Mouse (Mus musculus): ENCODE measurements around the gene Sorbs2.

The Sorbs2 gene

DNA sequence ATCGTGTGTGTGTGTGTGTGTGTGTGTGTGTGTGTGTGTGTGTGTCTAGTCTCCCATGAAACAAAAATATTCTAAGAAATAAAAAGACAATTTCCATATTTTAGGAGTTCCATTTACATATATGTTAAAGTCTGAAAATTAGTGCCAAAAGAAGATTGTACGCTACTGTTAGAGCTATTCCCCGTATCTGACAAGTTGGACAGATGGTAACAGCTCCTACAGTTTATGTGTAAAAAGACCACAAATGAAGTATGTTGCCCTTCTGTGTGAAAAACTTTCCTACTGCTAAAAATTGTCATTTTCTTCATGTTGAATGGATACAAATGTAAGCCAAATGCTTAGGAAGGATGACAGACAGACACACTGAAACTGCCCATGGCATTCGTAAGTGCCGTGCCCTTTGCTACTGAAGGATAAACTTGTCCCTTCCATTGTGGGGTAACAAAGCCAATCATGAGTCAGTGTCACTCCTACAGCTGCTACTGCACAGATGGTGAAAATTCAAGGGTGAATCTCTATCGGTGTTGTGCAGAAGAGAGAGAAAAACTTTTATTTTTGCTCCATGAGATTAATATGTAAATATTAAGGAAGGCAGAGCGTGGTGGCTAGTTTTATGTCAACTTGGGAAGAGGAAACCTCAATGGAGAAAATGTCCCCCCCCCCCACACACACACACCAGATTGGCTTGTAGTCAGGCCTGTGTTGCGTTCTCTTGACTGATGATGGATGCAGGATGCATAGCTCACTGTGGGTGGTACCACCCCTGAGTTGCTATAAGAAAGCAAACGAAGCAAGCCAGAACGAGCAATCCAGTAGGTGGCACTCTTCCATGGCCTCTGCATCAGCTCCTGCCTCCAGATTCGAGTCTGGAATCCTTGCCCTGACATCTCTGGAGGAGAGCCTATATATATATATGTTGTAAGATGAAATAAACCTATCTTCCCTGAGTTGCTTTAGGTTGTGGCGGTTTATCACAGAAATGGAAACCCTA, 244.2 kb downstream of the Sorbs2 start:
- DNase-seq (ENCODE audit: low read depth, low spot score): no peak

DNA sequence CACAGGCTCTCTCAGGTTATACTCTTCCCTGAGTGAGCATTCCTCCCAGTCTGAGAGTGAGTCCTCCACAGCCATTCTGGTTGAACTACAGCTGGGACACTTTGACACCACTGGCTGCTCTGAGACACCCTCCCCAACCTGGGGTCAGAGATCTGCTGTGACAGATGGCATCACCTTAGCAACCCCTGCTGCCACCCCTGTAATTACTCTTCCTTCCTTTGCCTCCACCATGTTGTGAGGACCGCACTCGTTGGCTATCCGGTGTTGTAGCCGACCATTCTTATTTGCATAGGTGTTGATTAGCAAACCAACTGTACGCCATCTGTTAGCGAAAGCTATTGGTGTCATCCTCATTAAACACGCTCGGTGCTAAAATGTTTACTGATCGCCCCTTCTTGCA, 247.9 kb downstream of the Sorbs2 start:
- peak; percentile 50 for DNase-seq (ENCODE audit: low read depth, low spot score)

DNA sequence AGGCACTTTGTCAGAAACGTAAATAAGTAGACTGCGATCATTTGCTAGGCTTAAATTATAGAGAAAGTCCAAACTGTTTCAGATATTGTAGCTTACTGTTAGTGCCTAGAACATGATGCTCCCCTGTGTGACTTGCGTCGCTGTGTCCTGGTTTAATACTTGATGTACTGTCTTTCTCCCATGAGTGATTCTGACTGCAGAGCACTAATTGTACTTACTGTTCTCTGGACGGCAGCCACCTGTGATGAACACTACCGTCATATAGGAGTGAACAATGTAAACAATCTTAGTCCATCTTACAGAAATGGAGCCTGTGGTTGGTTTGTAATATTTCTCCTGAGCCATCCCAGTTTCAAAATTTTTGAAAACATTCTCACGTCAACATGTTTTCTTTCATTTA, 248.4 kb downstream of the Sorbs2 start:
- DNase-seq (ENCODE audit: low read depth, low spot score): peak; percentile 31

DNA sequence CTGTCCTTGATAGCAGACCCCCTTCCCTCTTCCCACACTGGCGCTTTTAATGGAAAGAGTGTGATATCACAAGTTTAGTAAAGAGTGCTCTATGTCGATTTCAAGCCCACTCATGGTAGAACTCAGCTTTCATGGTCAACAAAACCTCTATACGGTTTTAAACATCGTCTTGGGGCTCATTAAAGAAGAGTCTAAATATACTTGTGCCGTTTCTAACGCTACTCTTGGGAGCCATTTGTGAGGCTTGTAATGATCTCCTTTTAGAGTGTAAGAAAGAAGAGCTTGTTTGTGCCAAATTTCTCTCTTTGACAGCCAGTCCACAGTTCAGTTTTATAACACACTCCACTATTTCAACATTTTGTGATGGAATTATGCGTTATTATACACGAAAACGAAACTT, 253.0 kb downstream of the Sorbs2 start:
- no peak for DNase-seq (ENCODE audit: low read depth, low spot score)

DNA sequence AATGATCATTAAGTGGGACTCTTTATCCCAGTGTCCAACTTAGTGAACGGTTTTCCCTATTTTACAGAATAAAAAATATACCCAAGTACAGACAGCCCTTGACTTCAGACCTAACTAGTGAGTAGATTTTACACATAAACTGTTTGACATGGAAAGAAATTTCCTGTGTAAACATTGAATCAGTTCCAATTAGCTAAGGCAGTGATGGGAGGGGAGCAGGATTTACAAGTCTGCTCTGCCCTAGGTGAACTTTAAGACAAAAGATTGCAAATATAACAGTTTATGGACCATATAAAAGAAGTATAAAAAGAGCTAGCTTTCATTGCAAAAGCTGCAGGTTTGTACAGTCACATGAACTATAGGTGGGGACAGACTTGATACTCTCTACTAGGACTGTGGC, 253.5 kb downstream of the Sorbs2 start:
- DNase-seq (ENCODE audit: low read depth, low spot score): no peak

DNA sequence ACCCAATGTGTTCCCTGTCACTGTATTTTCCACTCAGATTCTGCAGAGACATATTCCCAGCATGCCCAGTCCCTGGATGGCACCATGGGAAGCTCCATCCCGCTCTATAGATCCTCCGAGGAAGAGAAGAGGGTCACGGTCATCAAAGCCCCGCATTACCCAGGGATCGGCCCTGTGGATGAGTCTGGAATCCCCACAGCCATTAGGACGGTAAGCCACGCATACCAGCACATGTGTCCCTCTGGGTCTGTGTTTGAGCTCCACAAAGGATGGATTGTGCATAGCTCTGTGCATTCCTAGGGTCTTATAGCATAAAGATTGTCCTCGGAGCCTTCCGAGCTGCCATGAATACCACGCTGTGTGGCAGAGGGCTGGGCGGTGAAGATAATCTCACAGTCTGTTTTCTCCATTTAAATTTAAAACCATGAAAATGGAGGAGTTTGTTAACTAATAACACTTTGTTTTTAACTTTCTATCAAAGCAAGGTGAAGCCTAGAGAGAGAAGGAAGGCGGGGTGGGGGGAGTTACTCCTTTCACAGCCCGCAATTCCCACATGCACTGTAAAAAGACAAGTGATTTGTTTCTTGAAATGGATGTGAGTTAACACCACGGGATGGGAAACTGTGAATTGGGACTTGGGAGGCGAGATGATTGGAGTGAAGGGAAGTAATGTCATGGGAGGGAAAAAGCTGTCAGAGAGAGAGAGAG, 255.5 kb downstream of the Sorbs2 start:
- DNase-seq (ENCODE audit: low read depth, low spot score): no peak

DNA sequence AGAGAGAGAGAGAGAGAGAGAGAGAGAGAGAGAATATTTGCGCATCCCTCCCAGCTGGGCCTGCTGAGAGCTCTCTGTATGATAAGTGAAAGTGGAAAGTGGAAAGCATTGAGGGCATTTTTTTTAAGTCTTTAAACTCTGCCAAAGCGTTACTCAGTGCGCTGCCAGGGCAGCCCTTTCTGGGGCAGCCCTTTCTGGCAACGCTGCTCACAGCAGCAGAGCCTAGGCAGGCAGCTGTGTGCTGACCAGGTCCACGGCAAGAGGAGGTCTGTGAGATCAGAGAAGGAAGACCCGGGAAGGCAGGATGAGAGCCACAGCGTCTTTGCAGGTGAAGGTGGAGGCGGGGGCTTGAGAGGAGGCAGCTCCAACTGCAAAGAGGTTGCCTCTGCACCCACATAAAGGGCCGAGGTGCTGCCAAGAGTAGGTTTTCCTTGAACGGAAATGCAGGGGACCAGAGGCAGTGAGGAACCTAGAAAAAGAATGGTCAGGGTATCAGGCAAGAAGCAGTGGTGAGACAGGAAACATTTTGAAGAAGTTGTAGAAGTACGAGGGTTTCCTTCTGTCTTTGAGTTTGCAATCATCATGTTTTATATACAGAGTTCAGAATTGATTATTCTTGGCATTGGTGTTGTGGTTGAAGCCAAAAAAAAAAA, 256.2 kb downstream of the Sorbs2 start:
- DNase-seq (ENCODE audit: low read depth, low spot score): peak; percentile 52

DNA sequence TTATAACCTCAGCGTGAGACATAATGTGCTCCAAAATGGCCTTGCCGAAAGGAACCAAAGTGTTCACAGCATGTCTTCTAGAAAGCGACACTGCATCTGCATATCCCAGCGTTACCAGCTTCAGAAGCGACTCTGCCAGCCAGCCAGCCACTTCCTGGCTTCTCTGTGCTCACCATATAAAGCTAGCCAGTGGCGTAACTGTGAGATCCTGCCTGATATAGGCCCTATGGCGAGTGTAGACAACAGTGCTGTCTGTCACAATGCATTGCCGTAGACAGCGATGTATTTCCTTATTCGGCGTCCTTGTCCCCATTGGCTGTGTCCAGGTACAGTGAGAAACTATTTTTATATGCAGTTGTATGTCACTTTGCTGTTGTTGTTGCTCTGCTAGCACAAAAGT, 258.6 kb downstream of the Sorbs2 start:
- DNase-seq (ENCODE audit: low read depth, low spot score): peak; percentile 18

DNA sequence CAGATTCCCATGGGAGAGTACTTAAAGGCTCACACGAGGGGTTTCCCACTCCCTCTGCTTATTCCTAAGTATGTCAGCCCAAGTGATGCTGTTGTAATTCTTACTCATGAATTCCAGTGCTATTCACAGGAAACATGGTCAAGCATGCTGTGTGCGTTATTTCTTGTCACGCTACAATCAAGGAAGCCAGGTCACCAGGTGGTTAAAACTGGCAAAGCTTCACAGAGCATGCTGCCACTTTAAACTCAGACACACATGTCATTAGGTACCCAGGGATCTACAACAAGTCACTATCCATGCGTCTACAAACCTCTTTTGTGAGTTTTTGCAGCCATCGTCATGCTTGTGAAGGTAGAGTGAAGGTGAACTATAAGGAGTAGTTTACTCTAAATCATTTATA, 267.3 kb downstream of the Sorbs2 start:
- DNase-seq (ENCODE audit: low read depth, low spot score): no peak

DNA sequence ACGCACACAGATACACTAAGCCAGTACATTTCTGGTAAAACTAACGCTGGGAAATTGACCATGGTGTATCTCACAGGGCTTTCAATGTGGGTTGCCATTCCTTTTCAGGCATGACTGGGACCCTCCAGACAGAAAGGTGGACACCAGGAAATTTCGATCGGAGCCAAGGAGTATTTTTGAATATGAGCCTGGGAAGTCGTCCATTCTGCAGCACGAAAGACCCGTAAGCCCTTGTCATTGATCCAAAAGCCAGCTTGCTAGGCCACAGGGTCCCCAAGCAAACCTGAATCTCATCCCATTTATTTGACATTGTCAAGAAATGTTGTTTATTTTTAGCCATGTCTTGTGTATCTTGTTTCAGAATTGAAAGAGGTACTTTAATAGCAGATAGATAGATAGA, 267.9 kb downstream of the Sorbs2 start:
- no peak for DNase-seq (ENCODE audit: low read depth, low spot score)

DNA sequence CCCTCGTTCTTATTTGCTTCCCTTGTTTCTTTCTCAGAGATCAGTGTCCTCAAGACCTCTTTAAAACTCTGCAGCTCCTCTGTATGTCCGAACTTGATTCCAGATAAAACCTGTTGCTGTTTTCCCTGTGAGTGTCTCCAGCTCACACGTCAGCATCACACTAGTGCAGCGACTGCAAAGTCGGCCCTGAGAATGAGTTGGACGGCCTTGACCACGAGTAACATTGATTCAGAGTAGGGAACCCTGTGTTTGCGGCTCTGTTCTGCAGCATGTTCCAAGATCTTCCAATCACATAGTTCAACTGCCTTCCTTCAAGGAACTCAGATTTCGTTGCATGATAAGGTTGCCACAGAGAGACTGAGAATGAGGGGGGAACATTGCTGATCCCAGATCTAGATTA, 268.8 kb downstream of the Sorbs2 start:
- no peak for DNase-seq (ENCODE audit: low read depth, low spot score)

DNA sequence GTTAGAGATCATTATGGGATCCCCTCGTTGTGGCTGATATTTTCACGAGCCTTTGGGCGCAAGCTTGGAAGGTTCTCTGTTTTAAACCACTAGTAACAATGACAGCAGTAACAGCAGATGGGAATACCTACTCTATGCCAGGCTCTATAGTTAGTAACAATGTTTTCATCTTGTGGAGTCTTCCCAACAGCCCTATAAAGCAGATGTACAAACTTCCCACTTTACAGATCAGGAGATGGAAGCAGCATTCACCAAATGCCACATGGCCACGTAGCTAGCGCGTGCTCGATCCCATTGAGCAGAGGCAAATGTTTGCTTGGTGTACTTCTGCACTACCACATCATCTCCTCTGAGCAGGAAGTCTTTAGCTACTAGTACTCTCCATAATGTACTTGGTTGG, 269.4 kb downstream of the Sorbs2 start:
- no peak for DNase-seq (ENCODE audit: low read depth, low spot score)

DNA sequence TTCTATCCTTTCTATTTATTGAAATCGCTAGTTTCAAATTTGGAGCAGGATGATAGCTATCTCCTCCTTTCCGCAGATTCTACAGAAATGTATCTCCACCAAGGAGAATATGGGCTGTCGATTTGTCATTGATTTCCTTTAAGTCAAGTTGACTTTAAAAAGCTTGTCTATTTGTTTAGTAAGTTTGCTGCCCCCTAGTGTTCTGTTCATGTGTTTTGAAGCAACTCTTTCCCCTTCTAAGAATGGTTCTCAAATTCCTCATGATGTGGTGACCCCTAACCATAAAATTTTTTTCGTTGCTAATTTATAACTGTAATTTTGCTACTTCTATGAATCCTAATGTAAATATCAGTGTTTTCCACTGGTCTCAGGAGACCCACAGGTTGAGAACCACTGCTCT, 273.0 kb downstream of the Sorbs2 start:
- DNase-seq (ENCODE audit: low read depth, low spot score): peak; percentile 34

DNA sequence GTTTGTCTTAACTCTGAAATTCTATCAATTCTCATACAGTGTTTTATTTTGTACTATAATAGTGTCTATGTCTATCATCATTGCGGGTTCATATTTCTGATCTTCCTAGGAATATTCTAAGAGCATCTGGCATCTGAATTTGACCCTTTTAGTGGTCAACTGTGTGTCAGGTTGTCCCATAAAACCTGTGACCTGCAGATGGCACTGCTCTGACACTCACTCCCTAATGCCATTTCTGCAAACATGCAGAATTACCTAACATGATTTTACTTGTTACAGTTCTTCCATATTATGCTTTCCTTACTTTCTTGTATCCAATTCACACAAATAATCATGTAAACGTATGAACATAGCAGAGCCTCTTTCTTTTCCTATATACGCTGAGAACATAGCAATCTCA, 281.0 kb downstream of the Sorbs2 start:
- DNase-seq (ENCODE audit: low read depth, low spot score): no peak

DNA sequence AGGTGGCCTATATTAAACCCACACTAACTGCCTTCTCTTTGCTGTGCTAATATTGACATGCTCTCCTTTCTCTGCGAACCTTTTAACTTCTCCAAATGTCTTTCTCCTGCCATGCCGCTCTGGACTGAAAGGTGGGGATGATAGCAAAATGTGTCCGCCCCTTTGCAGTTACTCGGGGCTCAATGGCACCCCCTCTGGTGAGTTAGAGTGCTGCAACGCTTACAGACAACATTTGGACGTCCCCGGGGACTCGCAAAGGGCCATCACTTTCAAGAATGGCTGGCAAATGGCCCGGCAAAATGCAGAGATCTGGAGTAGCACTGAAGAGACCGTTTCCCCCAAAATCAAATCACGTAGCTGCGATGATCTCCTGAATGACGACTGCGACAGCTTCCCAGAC, 287.3 kb downstream of the Sorbs2 start:
- DNase-seq (ENCODE audit: low read depth, low spot score): no peak

DNA sequence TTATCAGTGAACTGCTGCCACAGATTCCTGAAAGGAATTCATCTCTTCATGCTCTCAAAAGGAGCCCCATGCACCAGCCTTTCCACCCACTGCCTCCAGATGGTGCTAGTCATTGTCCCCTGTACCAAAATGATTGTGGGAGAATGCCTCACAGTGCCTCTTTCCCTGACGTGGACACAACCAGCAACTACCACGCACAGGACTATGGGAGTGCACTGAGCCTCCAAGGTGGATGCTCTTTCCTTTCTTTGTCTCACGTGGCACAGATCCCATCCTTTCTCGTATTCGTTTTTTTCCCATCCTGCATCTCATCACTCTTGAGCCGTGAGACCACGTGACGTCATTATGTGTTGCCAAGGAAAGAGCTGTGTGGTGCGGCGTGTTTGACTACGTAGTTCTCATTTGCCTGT, 288.7 kb downstream of the Sorbs2 start:
- DNase-seq (ENCODE audit: low read depth, low spot score): no peak

DNA sequence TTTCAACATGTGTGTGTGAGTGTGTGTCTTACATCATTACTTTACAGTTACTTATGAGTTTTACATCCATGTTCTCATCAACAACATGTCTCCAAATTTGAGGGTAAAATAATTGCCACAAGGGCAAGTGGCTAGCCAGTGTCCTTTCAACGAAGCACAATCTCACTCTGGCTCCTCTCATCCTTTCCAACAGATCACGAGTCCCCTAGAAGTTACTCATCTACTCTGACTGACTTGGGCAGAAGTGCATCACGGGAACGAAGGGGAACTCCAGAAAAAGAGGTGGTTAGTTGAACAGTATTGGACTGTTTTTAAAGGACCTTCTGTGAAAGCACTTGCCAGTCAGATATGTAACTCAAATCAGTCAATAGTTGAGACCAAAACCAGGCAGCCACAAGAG, 291.9 kb downstream of the Sorbs2 start:
- DNase-seq (ENCODE audit: low read depth, low spot score): no peak

DNA sequence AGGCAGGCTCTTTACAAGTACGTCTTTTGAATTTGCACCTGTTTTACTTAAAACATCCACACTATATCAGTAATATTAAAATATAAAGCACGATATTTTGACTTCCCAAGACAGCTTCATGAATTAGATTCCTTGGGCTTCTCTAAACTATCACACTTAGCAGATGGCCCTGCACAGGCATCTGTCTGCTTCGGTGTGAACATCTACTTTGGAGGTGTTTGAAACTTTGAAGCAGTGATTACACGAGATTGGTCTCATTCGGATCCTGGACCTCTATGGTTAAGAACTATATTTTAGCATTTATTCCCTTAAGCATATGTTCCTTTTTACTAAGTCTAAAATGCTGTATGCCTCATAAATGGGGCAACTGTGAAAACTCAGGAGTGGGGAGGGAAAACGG, 301.0 kb downstream of the Sorbs2 start:
- no peak for DNase-seq (ENCODE audit: low read depth, low spot score)

DNA sequence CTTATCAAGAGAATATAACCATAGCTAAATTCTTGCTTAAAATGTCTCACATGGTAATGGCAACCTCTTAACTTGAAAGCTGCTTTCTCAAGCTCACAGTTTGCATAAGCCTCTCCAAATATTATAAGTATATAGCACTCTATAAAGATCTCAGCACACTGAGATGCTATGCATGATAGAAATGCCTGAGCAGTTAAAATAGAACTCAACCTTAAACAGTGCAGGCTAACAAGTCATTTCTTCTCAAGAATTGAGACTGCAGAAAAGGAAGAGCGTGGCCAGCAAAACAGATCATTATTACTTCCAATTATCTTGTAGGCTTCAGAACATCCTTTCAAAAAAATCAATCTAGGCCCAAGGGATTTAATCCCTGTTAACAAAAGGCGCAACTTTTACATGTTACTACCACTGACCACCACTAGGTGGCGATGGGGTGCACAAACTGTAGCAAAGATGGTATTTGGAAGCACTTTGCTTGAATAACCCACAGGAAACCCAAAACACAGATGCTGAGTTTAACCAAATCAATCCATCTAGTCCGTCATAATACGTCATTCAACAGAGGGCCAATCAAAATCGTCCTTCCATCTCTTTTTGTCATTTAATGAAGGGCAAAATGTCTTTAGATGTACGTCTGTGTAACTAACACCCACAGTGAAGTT, 309.3 kb downstream of the Sorbs2 start:
- peak; percentile 44 for DNase-seq (ENCODE audit: low read depth, low spot score)

DNA sequence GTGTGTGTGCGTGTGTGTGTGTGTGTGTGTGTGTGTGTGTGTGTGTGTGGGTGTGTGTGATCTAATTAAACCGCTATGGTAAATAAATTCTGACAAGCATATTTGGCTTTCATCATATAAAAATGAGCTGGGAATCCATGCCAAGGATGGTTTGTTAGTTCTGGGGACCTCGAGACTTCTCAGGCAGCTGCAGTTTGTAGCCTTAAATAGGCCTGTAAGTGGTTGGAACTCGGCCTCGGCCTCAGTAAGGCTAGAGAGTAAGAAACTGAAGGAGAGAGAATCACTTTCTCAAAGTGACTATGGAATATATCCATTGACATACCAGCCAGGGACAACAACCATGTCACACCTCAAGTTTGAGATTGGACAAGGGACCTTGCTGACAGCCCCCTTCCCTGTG, 314.1 kb downstream of the Sorbs2 start:
- DNase-seq (ENCODE audit: low read depth, low spot score): no peak

DNA sequence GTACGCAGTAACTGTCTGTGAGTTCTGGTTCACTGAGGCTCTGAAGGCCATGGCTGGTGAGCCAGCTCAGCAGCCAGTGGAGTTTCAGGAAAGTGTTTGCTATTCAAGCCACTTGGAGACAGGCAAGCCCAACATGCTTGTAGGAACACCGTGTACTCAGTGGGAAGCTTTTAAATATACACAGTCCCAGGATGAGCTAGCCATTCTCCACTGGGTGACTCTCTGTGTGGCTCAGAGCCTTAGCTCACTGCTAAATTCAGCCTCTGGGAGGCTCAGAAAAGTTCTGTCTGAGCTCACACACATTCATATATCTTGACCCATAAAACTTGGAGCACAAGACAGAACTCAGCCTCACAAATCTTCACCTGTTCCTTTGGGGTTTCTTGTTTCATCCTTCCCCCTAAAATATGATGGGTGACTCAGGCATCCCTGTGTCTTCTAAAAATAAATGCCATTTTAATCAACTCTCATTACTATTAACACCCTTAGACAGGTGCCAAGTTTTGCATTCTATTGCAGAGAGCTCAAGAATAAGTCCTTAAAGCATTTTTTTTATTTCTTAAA, 322.5 kb downstream of the Sorbs2 start:
- DNase-seq (ENCODE audit: low read depth, low spot score): peak; percentile 87

DNA sequence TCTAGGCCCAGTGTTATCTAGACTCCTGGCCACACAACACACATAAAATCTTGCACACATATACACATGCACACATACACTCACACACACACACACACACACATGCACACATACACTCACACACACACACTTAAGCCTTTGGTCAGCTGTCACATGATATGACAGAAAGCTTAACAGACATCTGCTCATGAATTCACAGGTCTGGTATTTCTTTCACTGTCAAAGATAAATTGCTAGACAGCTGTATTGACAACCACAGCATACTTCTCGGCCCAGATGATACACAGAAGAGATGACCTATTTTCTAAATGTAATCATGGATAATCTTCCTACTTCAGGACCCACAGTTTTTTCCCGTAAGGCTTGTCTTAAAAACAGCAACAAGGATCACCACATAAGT, 326.3 kb downstream of the Sorbs2 start:
- peak; percentile 59 for DNase-seq (ENCODE audit: low read depth, low spot score)

Measured in skeletal muscle tissue, adult 2 months (tissue).